Mouse (Mus musculus): Measurements from ENCODE around the gene Naga.

DNA sequence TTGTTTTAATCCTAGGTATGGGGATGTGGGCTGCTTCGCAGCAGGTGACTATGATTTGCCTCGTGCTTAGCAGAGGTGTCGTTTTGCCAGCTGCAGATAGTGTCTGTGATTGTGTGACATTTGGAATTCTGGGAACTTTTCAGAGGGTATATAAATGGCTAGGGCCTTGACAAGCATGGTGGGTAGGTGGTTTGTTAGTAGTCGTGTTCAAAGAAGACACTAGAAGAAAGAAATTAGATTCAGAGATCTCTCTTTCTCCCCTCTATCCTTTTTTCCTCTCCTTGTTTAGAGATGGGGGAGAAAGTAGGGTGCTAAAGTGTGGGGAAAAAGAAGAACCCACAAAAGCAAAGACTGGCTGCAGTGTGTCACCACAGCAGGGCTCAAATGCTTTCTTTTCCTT, 29.4 kb upstream of the Naga start:
- TF ChIP-seq CTCF (IDR thresholded peaks at IDR 0.05; ENCODE audit: low read depth), result no peak
- no peak for TF ChIP-seq EP300 (IDR thresholded peaks at IDR 0.05; ENCODE audit: low read depth)

All from heart, postnatal 0 days (tissue).